Mouse (Mus musculus) small intestine, adult 2 months (tissue): ENCODE results near the gene Camta2.

Source experiments
- CTCF ChIP-seq: fragments of 200-500 bp; IDR thresholded peaks from 2 replicates; pipeline ENCODE4 v1.5.1; 2012; ENCODE audit warnings: low read depth, mild to moderate bottlenecking, control low read depth, inconsistent platforms, low read length, moderate library complexity, mixed read lengths; ENCODE audit not compliant: insufficient replicate concordance, insufficient read length; ENCODE audit errors: extremely low read depth
- POLR2A ChIP-seq: fragments of 200-500 bp; IDR thresholded peaks from 2 replicates; pipeline ENCODE4 v1.6.1; 2012; ENCODE audit warnings: low read depth, mild to moderate bottlenecking, control low read depth, inconsistent platforms, low read length, moderate library complexity

DNA sequence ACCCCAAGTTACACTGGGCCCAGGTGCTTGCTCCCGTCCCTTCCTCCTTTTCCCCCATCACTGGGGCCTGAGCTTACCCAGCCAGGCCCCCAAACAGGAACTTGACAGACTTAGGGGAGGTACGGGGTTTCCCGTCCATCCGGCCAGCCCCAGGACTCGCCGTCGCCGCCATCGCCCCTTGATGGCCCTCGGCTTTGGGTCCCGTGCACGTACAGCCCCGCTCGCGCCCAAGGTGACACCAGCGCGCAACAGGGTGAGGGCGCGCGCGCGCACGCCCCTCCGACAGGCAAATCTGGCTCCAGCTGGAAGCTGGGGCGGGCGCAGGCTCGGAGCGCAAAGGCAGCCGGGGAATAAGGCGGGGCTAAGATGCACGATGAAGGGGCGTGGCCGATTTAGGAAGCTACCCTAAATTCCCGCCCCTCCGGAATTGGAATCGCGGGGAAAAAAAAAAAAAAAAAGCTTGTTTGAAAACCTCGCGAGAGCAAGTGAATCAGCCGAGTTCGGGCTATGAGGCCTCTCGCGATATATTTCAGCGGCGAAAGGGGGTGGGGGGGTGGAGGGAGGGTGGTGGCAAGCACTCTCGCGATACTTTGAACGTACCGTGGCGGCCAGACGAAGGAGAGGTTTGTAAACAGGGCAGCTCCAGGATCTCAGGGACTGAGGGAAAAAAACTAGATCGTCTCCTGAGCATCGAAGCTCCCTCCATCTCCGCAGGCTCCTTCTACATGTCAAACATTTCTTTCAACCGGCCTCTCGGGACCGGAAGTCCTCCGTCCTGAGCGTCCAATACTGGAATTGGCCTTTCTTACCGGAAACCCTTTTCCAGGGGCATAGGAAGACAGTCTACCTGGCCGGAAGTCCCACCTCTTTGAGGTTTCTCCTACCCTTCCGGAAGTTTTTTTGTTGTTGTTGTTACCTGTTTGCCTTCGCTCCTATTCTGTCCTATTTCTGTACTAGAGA is 40.9 kb downstream of the Camta2 start, which contains the start of the genes Rnf167 and Slc25a11:
- TF ChIP-seq POLR2A = peak; percentile 66
- TF ChIP-seq CTCF = no peak
